In genomic region chr17:6257070-6257456, GRCm38 (mm10) we compare ENCODE assay signal across 8 mouse cellular contexts. TPM values are rescaled to one million over a fixed set of nuclear protein-coding genes. Genes with fewer than 3 reads are reported as not detected.
DNase-seq lines count a peak whose midpoint lies in the region; ATAC-seq and TF ChIP-seq lines count a peak whose summit lies in the region.
"Not testable (repeated sequence)": the region's sequence is repeated elsewhere in the genome, so short reads cannot be mapped to it uniquely, and the experiment has no call there.

No protein-coding gene starts in this region.

- not testable (repeated sequence) for H3K9ac ChIP-seq in embryonic facial prominence, embryonic 13.5 days; hindbrain, postnatal 0 days (replicated peaks; ENCODE audit: low read length); limb, embryonic 14.5 days (ENCODE audit: low read depth, low read length, severe bottlenecking); neural tube, embryonic 11.5 days (ENCODE audit: low read length); stomach, embryonic 16.5 days (ENCODE audit: low read length)

- 2% methylated on average over 20 of the region's 20 CpGs for WGBS in embryonic facial prominence, embryonic 13.5 days
- WGBS in hindbrain, postnatal 0 days: 5% methylated on average over 10 of the region's 20 CpGs
- whole genome bisulfite sequencing in limb, embryonic 14.5 days: 0% methylated on average over 2 of the region's 20 CpGs
- 2% methylated on average over 8 of the region's 20 CpGs for WGBS in neural tube, embryonic 11.5 days
- 2% methylated on average over 11 of the region's 20 CpGs for WGBS in stomach, embryonic 16.5 days

- not testable (repeated sequence) for TF ChIP-seq CTCF in hindbrain, postnatal 0 days (IDR thresholded peaks at IDR 0.05; ENCODE audit: low read depth)

- peak overlapping the region; percentile 29 for H3K4me3 ChIP-seq in embryonic facial prominence, embryonic 13.5 days
- peak overlapping the region; percentile 29 for H3K4me3 ChIP-seq in hindbrain, postnatal 0 days (ENCODE audit: low read length)
- not testable (repeated sequence) for H3K4me3 ChIP-seq in limb, embryonic 14.5 days (replicated peaks; ENCODE audit: low read length); stomach, embryonic 16.5 days (replicated peaks; ENCODE audit: low read length)
- 0 out of 2 replicates have a peak overlapping the region, but pooled peaks have one; percentile 8 for H3K4me3 ChIP-seq in neural tube, embryonic 11.5 days (ENCODE audit: low read depth, low read length)

- DNase-seq in cerebellum, adult 11-12 months: peak; percentile 83
- peak; percentile 83 to 86 for DNase-seq in frontal cortex, postnatal 36 days (ENCODE audit: low spot score in 2 of 2)
- DNase-seq in hindbrain, postnatal 0 days (ENCODE audit: low spot score); limb, embryonic 14.5 days (ENCODE audit: low spot score); neural tube, embryonic 11.5 days (ENCODE audit: low spot score): not testable (repeated sequence)
- DNase-seq in layer of hippocampus, postnatal 36 days: peak; percentile 66 to 73

- ATAC-seq in embryonic facial prominence, embryonic 13.5 days (ENCODE audit: insufficient number of reproducible peaks, insufficient read depth, low FRiP score, low TSS enrichment, low read depth); limb, embryonic 14.5 days (ENCODE audit: low FRiP score, low read depth); neural tube, embryonic 11.5 days (ENCODE audit: insufficient read depth, low FRiP score, low TSS enrichment); stomach, embryonic 16.5 days (ENCODE audit: insufficient read depth, low FRiP score): not testable (repeated sequence)
- ATAC-seq in hindbrain, postnatal 0 days: peak; percentile 71

- not testable (repeated sequence) for H3K9me3 ChIP-seq in embryonic facial prominence, embryonic 13.5 days; hindbrain, postnatal 0 days (ENCODE audit: low read length); limb, embryonic 14.5 days (ENCODE audit: control insufficient read depth, low read length); neural tube, embryonic 11.5 days (ENCODE audit: control insufficient read depth, low read length); stomach, embryonic 16.5 days (replicated peaks; ENCODE audit: control insufficient read depth, low read length)

- not testable (repeated sequence) for H3K4me1 ChIP-seq in embryonic facial prominence, embryonic 13.5 days; hindbrain, postnatal 0 days (ENCODE audit: insufficient read depth, low read length); limb, embryonic 14.5 days (ENCODE audit: control insufficient read depth, insufficient read depth, low read length); neural tube, embryonic 11.5 days (ENCODE audit: control insufficient read depth, insufficient read depth, low read length); stomach, embryonic 16.5 days (ENCODE audit: control insufficient read depth, insufficient read depth, low read length)

- H3K36me3 ChIP-seq in embryonic facial prominence, embryonic 13.5 days; hindbrain, postnatal 0 days (ENCODE audit: insufficient read depth, low read length); limb, embryonic 14.5 days (ENCODE audit: control insufficient read depth, insufficient read depth, low read length); neural tube, embryonic 11.5 days (ENCODE audit: control insufficient read depth, insufficient read depth, low read length); stomach, embryonic 16.5 days (ENCODE audit: control insufficient read depth, insufficient read depth, low read length): not testable (repeated sequence)

- not testable (repeated sequence) for TF ChIP-seq POLR2A in limb, embryonic 14.5 days (IDR thresholded peaks at IDR 0.05; ENCODE audit: borderline replicate concordance, extremely low read depth, insufficient read depth, insufficient read length)

- not testable (repeated sequence) for H3K27me3 ChIP-seq in embryonic facial prominence, embryonic 13.5 days; hindbrain, postnatal 0 days (ENCODE audit: insufficient read depth, low read length); limb, embryonic 14.5 days (ENCODE audit: control insufficient read depth, insufficient read depth, low read length); neural tube, embryonic 11.5 days (ENCODE audit: control insufficient read depth, insufficient read depth, low read length); stomach, embryonic 16.5 days (ENCODE audit: control insufficient read depth, insufficient read depth, low read length)

- H3K27ac ChIP-seq in embryonic facial prominence, embryonic 13.5 days; limb, embryonic 14.5 days (replicated peaks; ENCODE audit: low read depth, low read length); neural tube, embryonic 11.5 days (ENCODE audit: low read depth, low read length); stomach, embryonic 16.5 days (ENCODE audit: low read length): not testable (repeated sequence)
- peak overlapping the region; percentile 41; the same call in 1 of the 2 replicates for H3K27ac ChIP-seq in hindbrain, postnatal 0 days

- peak overlapping the region; percentile 56 for H3K4me2 ChIP-seq in embryonic facial prominence, embryonic 13.5 days
- peak overlapping the region; percentile 28; the same call in 1 of the 2 replicates for H3K4me2 ChIP-seq in hindbrain, postnatal 0 days (ENCODE audit: low read depth, low read length)
- H3K4me2 ChIP-seq in limb, embryonic 14.5 days (replicated peaks; ENCODE audit: low read depth, low read length, severe bottlenecking): peak overlapping the region; percentile 34; the same call in 1 of the 2 replicates
- 0 out of 2 replicates have a peak overlapping the region, but pooled peaks have one; percentile 28 for H3K4me2 ChIP-seq in neural tube, embryonic 11.5 days (ENCODE audit: low read depth)
- H3K4me2 ChIP-seq in stomach, embryonic 16.5 days (ENCODE audit: low read depth, low read length): 0 out of 2 replicates have a peak overlapping the region, but pooled peaks have one; percentile 27

RNA-seq across cellular contexts. Expression of gene Tmem181a, which starts 0.4 kb away (rescaled TPM):
- 20.3 and 23.0 TPM in 2 replicates for polyA plus RNA-seq in embryonic facial prominence, embryonic 13.5 days (2015; fragmentation: Nextera tagmentation; extraction: Ambion mirVana)
- total RNA-seq in hindbrain, postnatal 0 days (2014; rRNA removed): 71.5 and 75.2 TPM in 2 replicates
- polyA plus RNA-seq in hindbrain, postnatal 0 days (2015; fragmentation: Nextera tagmentation; extraction: Ambion mirVana): 58.7 and 59.1 TPM in 2 replicates
- 10 to 100 TPM; 54.0 to 55.8 TPM for total RNA-seq in layer of hippocampus, postnatal 36 days (2021)
- 23.9 and 24.2 TPM in 2 replicates for polyA plus RNA-seq in limb, embryonic 14.5 days (2012; rRNA removed)
- polyA plus RNA-seq in limb, embryonic 14.5 days (2014; fragmentation: Nextera tagmentation; extraction: Ambion mirVana): 21.1 and 24.2 TPM in 2 replicates
- polyA plus RNA-seq in neural tube, embryonic 11.5 days (2014; fragmentation: Nextera tagmentation; extraction: Ambion mirVana): 29.8 and 31.9 TPM in 2 replicates
- 23.5 and 25.2 TPM in 2 replicates for polyA plus RNA-seq in stomach, embryonic 16.5 days (2015; fragmentation: Nextera tagmentation; extraction: Ambion mirVana)
